Mouse (Mus musculus) heart, adult 2 months (tissue): ENCODE measurements around the gene Efna1.

ENCODE experiments used
- CTCF ChIP-seq: fragments of 200-600 bp; IDR thresholded peaks from 2 replicates; pipeline ENCODE4 v1.8.1; 2022; ENCODE audit warnings: antibody characterized with exemption, mild to moderate bottlenecking, moderate library complexity
- EP300 ChIP-seq: fragments of 200-500 bp; IDR thresholded peaks from 2 replicates; pipeline ENCODE4 v1.6.1; 2011; ENCODE audit warnings: low read depth, low read length, control low read depth; ENCODE audit not compliant: insufficient read depth
- POLR2A ChIP-seq: fragments of 200-500 bp; IDR thresholded peaks from 2 replicates; pipeline ENCODE4 v1.6.1; 2011; ENCODE audit warnings: mild to moderate bottlenecking, low read depth, low read length, control low read depth; ENCODE audit not compliant: insufficient read depth

DNA sequence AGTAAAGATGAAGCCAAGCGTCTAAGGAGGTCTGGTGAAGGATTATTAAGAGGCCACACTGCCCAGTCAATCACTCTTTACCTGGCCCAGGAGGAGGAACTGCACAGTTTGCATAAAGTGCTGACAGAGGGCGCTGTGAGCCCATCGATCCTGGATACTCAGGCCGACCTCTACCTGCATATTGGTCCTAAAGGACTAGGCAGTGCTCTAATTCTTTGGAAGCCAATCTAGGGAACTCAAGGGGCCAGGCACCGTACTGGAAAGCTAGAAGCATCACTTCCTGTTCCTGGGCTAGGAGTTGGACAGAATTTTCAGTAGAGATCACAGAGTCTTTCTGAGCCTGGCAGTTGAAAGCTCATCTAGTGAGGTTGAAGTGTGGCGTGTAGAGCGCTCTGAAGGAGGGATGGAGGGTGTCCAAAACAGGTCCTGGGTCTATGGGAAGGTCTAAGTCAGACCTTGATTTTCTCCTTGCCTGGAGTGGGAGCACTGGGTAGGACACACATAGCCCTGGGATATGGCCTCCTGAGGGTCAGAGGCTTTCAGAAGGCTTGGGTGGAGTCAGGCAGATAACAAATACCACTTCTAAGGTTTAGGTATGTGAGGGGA, 30.4 kb downstream of the Efna1 start:
- TF ChIP-seq POLR2A (peak; percentile 62; the same call in 1 of the 2 replicates), CTCF (peak; percentile 93), EP300 (peak; percentile 93; the same call in 1 of the 2 replicates)
